Mouse (Mus musculus) right cerebral cortex, postnatal 14 days (tissue): ENCODE data around the gene Cep131.

Experiments used
- DNase-seq: peaks from one replicate; pipeline ENCODE4 v3.0.0; 2022

Cep131 gene

GRCm38 (mm10) chr11:120092817-120093591 lies 6.4 kb upstream of the Cep131 start:
- DNase-seq, result no peak

- no peak for DNase-seq
Observed at GRCm38 (mm10) chr11:120090661-120091060, 4.0 kb upstream of the Cep131 start.

GRCm38 (mm10) chr11:120085891-120086627 lies 568 bp downstream of the Cep131 start:
- DNase-seq, result no peak

- DNase-seq, result no peak
Observed at GRCm38 (mm10) chr11:120080282-120080681, 6.3 kb downstream of the Cep131 start.

- no peak for DNase-seq
Observed at GRCm38 (mm10) chr11:120076191-120076590, 10.4 kb downstream of the Cep131 start.

- DNase-seq, result no peak
Observed at GRCm38 (mm10) chr11:120072986-120073647, 13.5 kb downstream of the Cep131 start.

- DNase-seq, result no peak
Observed at GRCm38 (mm10) chr11:120071731-120072320, 14.8 kb downstream of the Cep131 start.

GRCm38 (mm10) chr11:120071065-120071464 lies 15.6 kb downstream of the Cep131 start:
- no peak for DNase-seq

- no peak for DNase-seq
Observed at GRCm38 (mm10) chr11:120070286-120070930, 16.2 kb downstream of the Cep131 start.

GRCm38 (mm10) chr11:120069261-120069660 lies 17.4 kb downstream of the Cep131 start:
- DNase-seq, result no peak

GRCm38 (mm10) chr11:120067834-120068233 lies 18.8 kb downstream of the Cep131 start:
- no peak for DNase-seq

GRCm38 (mm10) chr11:120065291-120065690 lies 21.3 kb downstream of the Cep131 start:
- peak; percentile 70 for DNase-seq

GRCm38 (mm10) chr11:120064668-120065040 lies 22.0 kb downstream of the Cep131 start:
- no peak for DNase-seq

GRCm38 (mm10) chr11:120064006-120064667 lies 22.5 kb downstream of the Cep131 start:
- DNase-seq, result no peak

- no peak for DNase-seq
Observed at GRCm38 (mm10) chr11:120063326-120063725, 23.3 kb downstream of the Cep131 start.

- DNase-seq, result no peak
Observed at GRCm38 (mm10) chr11:120060634-120061033, 26.0 kb downstream of the Cep131 start.

- no peak for DNase-seq
Observed at GRCm38 (mm10) chr11:120055953-120056732, 30.5 kb downstream of the Cep131 start.

- DNase-seq, result no peak
Observed at GRCm38 (mm10) chr11:120053846-120054245, 32.8 kb downstream of the Cep131 start.

GRCm38 (mm10) chr11:120052274-120052673 lies 34.4 kb downstream of the Cep131 start:
- DNase-seq, result no peak

GRCm38 (mm10) chr11:120051124-120051811 lies 35.4 kb downstream of the Cep131 start:
- no peak for DNase-seq

- DNase-seq, result no peak
Observed at GRCm38 (mm10) chr11:120049067-120049466, 37.6 kb downstream of the Cep131 start.
